Mouse (Mus musculus) limb, embryonic 14.5 days (tissue): ENCODE results near the gene Traf3ip2. TPM values are rescaled to one million over a fixed set of nuclear protein-coding genes. Genes with fewer than 3 reads are reported as not detected.
A peak's percentile ranks its signal among the peaks of the same experiment; 100 is the strongest.

Experiments
- ATAC-seq: fragments of 200-750 bp; cut with Nextera tagmentation; 2 replicates; pipeline ENCODE4 v1.8.0; 2017; ENCODE audit warnings: low read depth, moderate number of reproducible peaks, moderate TSS enrichment; ENCODE audit not compliant: low FRiP score
- DNase-seq: peaks from one replicate; pipeline ENCODE4 v3.0.0-alpha.2; 2015; ENCODE audit warnings: low spot score
- H3K27ac ChIP-seq: fragments of 300-500 bp; sonication (generic); replicated peaks from 2 replicates; pipeline ENCODE4 v1.5.1; 2014; ENCODE audit warnings: low read depth, mild to moderate bottlenecking, low read length, moderate library complexity, mixed read lengths
- H3K27me3 ChIP-seq: fragments of 300-500 bp; sonication (generic); 2 replicates; pipeline ENCODE4 v1.6.1; 2014; ENCODE audit warnings: low read length, mixed read lengths; ENCODE audit not compliant: control insufficient read depth, insufficient read depth
- H3K36me3 ChIP-seq: fragments of 300-500 bp; sonication (generic); 2 replicates; pipeline ENCODE4 v1.6.1; 2014; ENCODE audit warnings: mild to moderate bottlenecking, low read length, moderate library complexity, mixed read lengths; ENCODE audit not compliant: control insufficient read depth, insufficient read depth
- H3K4me1 ChIP-seq: fragments of 300-500 bp; sonication (generic); 2 replicates; pipeline ENCODE4 v1.6.1; 2014; ENCODE audit warnings: antibody characterized with exemption, low read length, mixed read lengths; ENCODE audit not compliant: control insufficient read depth, insufficient read depth
- H3K4me2 ChIP-seq: fragments of 300-500 bp; sonication (generic); replicated peaks from 2 replicates; pipeline ENCODE4 v1.6.1; 2014; ENCODE audit warnings: low read depth, mild to moderate bottlenecking, low read length, moderate library complexity; ENCODE audit not compliant: severe bottlenecking
- H3K4me3 ChIP-seq: fragments of 300-500 bp; sonication (generic); replicated peaks from 2 replicates; pipeline ENCODE4 v1.5.1; 2014; ENCODE audit warnings: low read length
- H3K9ac ChIP-seq: fragments of 300-500 bp; sonication (generic); 2 replicates; pipeline ENCODE4 v1.6.1; 2014; ENCODE audit warnings: mild to moderate bottlenecking, low read depth, low read length, moderate library complexity; ENCODE audit not compliant: severe bottlenecking
- H3K9me3 ChIP-seq: fragments of 300-500 bp; sonication (generic); 2 replicates; pipeline ENCODE4 v1.6.1; 2016; ENCODE audit warnings: low read length; ENCODE audit not compliant: control insufficient read depth
- POLR2A ChIP-seq: fragments of 200-500 bp; IDR thresholded peaks from 2 replicates; pipeline ENCODE4 v1.8.0; 2012; ENCODE audit warnings: inconsistent platforms, mild to moderate bottlenecking, moderate library complexity, borderline replicate concordance; ENCODE audit not compliant: insufficient read depth, insufficient read length; ENCODE audit errors: extremely low read depth
- whole genome bisulfite sequencing: fragments of 180-500 bp; shearing (Covaris S2); extraction: QIAGEN DNeasy Blood & Tissue Kit; methylation state at CpG from one replicate; pipeline ENCODE4 v1.1.7; 2014; 5-methylcytosine and 5-hydroxymethylcytosine counted together
- polyA plus RNA-seq, 2 experiments: library from polyadenylated mRNA; depleted of rRNA in 1 of 2; stranded (reverse) in 1 of 2; unstranded in 1 of 2; fragments of >200 nt; fragmentation: Nextera tagmentation in 1 of 2; extraction: Ambion mirVana in 1 of 2; gene quantifications; 2 replicates each; pipeline versions ENCODE4 v1.2.1 to v1.2.3; 2012 to 2014

Traf3ip2 gene
- polyA plus RNA-seq, 2 experiments = 9.0 to 13.3 TPM

DNA sequence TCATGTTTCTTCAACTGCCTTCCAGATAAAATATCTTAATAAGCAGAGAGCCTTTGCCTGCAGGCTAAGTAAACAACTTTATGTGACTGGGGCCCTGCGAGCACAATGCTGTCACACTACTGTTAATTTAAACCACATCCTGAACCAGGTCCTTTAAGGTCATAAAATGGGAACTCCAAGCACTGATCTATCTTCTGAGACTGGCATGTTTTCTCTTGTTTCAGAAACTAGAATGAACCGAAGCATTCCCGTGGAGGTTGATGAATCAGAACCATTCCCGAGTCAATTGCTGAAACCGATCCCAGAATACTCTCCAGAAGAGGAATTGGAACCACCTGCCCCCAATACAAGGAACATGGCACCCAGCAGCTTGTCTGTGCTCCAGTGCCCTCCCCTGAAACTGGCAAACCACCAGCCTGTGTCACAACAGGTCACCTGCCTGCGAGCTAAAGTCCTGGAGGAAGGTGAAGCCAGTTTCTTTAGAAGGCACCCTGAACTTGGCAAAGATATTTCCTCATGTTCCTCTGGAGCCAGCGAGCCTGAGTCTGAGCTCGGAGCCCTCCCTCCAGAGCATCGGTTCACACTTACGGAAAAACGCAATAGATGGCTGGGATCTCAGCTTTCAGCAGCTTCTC is 13.0 kb downstream of the Traf3ip2 start:
- Histone ChIP-seq H3K4me1 (peaks cover 42% of the 10 kb centered on the region), H3K27ac (0 out of 2 replicates have a peak overlapping the region, but pooled peaks have one; percentile 19), H3K9me3 (no peaks in the 10 kb centered on the region), H3K4me3 (no peak overlapping the region), H3K36me3 (no peaks in the 10 kb centered on the region), H3K27me3 (no peaks in the 10 kb centered on the region), H3K4me2 (no peak overlapping the region), H3K9ac (no peak overlapping the region)
- ATAC-seq (no peak), DNase-seq (no peak)
- WGBS = 38% methylated on average over 11 of the region's 11 CpGs
- no peak for TF ChIP-seq POLR2A

DNA sequence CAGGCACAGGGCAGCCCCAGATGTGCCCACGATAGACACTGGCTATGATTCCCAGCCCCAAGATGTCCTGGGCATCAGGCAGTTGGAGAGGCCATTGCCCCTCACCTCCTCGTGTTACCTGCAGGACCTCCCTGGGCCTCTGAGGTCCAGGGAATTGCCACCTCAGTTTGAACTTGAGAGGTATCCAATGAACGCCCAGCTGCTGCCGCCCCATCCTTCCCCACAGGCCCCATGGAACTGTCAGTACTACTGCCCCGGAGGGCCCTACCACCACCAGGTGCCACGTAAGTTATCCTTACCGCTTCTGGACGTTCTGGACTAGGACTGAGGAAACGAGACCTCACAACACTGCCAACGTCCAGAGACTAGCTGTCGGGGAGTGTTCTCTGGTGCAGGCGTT is 13.6 kb downstream of the Traf3ip2 start:
- H3K27ac ChIP-seq = no peak overlapping the region
- H3K27me3 ChIP-seq = no peaks in the 10 kb centered on the region
- peaks cover 42% of the 10 kb centered on the region for H3K4me1 ChIP-seq
- H3K36me3 ChIP-seq = no peaks in the 10 kb centered on the region
- H3K9me3 ChIP-seq = no peaks in the 10 kb centered on the region
- 74% methylated on average over 12 of the region's 12 CpGs for WGBS
- H3K9ac ChIP-seq = no peak overlapping the region
- H3K4me3 ChIP-seq = no peak overlapping the region
- ATAC-seq (no peak), DNase-seq (no peak)
- no peak overlapping the region for H3K4me2 ChIP-seq
- no peak for TF ChIP-seq POLR2A

GRCm38 (mm10) chr10:39628799-39629517 is 16.2 kb downstream of the Traf3ip2 start:
- Histone ChIP-seq H3K36me3 (no peaks in the 10 kb centered on the region), H3K9ac (no peak overlapping the region), H3K27me3 (no peaks in the 10 kb centered on the region), H3K4me3 (no peak overlapping the region), H3K4me2 (no peak overlapping the region), H3K4me1 (peaks cover 40% of the 10 kb centered on the region), H3K27ac (no peak overlapping the region), H3K9me3 (no peaks in the 10 kb centered on the region)
- no peak for TF ChIP-seq POLR2A
- ATAC-seq = no peak
- WGBS = 44% methylated on average over 10 of the region's 10 CpGs
- no peak for DNase-seq

DNA sequence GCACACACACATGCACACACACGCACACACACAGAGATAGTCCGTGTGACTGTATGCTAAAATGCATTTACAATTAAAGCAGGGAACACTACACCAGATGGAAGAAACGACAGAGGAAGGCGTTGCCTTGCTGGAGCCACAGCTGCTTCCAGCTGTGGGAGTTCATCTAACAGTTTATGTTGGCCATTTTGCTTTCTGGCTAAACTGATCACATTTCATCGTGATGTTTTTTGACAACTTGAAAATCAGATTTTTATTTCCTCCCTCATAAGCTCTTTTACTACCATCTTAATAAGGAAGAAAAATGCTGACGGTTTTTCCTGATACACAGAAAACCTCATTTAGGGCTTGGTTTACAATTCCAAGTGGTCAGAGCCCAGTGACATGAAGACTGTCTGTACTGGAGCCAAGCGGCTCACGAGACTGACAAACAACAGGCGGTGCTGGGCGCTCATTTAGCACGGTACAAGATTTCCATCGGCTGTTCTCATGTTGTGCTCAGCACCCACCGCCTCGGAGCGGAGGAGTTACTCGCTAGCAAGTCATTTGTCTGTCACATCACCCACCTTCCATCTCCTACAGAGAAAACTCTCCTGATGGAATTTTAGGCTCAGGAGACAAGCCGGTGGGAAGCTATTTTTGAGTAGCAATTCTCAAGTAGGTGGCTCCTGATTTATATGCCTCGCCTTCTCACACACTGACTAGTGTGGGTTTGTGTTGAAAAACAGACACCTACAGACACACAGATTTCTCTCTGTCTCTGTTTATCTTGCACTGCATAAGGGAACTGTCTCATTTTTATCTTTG is 17.2 kb downstream of the Traf3ip2 start:
- no peak overlapping the region for H3K9ac ChIP-seq
- TF ChIP-seq POLR2A = no peak
- H3K4me3 ChIP-seq = 0 out of 2 replicates have a peak overlapping the region, but pooled peaks have one; percentile 1
- H3K36me3 ChIP-seq = peaks cover 6% of the 10 kb centered on the region; the same call in 1 of the 2 replicates
- peaks cover 30% of the 10 kb centered on the region for H3K4me1 ChIP-seq
- no peaks in the 10 kb centered on the region for H3K27me3 ChIP-seq
- ATAC-seq (peak; percentile 78), DNase-seq (peak; percentile 72)
- peak overlapping the region; percentile 23 for H3K4me2 ChIP-seq
- no peaks in the 10 kb centered on the region for H3K9me3 ChIP-seq
- peak overlapping the region; percentile 43 for H3K27ac ChIP-seq
- 28% methylated on average over 18 of the region's 18 CpGs for WGBS

- H3K27ac ChIP-seq = no peak overlapping the region
- no peak overlapping the region for H3K4me2 ChIP-seq
- no peak overlapping the region for H3K9ac ChIP-seq
Measured at GRCm38 (mm10) chr10:39630811-39631210, 18.1 kb downstream of the Traf3ip2 start.

More at GRCm38 (mm10) chr10:39630811-39631210, 18.1 kb downstream of the Traf3ip2 start:
- no peaks in the 10 kb centered on the region for H3K9me3 ChIP-seq
- 68% methylated on average over 6 of the region's 6 CpGs for WGBS
- no peak for ATAC-seq
- H3K4me3 ChIP-seq = no peak overlapping the region
- H3K36me3 ChIP-seq = peaks cover 6% of the 10 kb centered on the region; the same call in 1 of the 2 replicates
- no peak for TF ChIP-seq POLR2A
- no peak for DNase-seq
- H3K27me3 ChIP-seq = no peaks in the 10 kb centered on the region
- peaks cover 21% of the 10 kb centered on the region for H3K4me1 ChIP-seq
